Mouse (Mus musculus) kidney, adult 18-20 months (tissue): ENCODE measurements around the gene Mtfp1.

Source experiments
- DNase-seq: peaks from one replicate; pipeline ENCODE4 v3.0.0; 2021

Gene Mtfp1

DNA sequence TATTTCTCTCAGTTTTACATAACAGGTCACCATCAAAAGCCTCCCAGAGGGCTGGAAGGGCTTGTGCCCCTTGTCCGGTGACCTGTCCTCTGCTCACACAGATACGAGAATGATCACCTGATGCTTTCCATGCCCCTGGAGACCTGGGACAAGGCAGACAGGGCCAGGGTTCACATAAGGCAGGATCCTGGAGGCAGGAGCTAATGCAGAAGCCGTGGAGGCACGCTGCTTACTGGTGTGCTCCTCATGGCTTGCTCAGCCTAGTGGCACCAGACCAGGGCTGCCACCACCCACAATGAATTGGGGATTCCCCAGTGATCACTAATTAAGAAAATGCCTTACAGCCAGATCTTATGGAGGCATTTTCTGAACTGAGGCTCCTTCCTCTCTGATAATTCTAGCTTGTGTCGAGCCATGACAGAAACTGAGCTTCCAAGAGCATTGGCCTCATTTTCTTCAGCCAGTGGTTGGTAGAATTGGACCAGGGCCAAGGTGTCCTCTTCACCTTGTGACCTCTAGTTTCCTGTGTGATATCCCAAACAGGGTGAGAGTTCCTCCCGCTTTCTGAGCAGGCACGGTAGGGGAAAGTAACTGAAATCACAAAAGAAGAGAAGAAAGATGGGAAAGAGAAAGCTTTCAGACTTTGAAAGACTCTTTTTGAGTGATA lies 16.8 kb downstream of the Mtfp1 start:
- no peak for DNase-seq

DNA sequence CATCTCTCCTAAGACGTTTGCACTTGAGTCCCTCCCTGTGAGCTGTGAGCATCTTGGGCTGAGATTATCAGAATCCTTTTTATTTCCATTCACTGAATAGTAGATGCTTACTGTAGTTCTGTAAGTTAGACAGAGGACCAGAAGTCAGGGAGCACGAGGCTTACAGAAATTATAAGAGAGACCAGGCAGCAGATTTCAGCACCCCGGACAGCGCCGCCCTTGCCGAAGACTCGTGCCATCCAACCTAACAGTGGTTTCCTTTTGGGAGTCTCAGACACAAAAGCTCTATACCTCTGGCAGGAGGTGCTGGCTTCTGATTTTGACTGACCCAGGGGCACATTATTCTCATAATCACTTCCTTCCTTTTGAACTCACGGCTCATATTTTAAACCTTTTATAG lies 18.6 kb downstream of the Mtfp1 start:
- DNase-seq: peak; percentile 52

DNA sequence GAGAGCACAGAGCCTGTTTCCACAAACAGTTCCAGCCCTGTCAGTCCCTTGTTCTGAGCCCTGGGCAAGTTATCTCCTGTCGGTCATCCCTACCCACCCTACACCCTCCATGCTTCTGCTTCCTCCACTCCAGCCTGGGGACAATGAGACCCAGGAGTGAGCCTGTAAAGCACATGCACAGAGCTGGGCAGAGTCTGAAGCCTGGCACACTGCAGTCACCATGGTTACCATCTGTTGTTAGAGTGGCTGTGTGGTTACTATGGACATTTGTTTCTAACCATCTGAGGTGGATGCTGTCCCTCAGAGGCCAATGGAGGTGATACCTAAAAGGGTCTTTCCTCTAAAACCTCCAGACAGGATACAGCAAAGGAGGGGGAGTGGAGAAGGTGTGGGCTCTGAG lies 25.6 kb downstream of the Mtfp1 start:
- no peak for DNase-seq

- no peak for DNase-seq
These were observed 30.6 kb downstream of the Mtfp1 start, which contains the start of gene Sec14l3 for GRCm38 (mm10) chr11:4064627-4065122. TSS of gene Sec14l3 (plus strand) at chr11:4064841.

GRCm38 (mm10) chr11:4062981-4063380 lies 32.3 kb downstream of the Mtfp1 start:
- DNase-seq: no peak

GRCm38 (mm10) chr11:4062523-4062922 lies 32.7 kb downstream of the Mtfp1 start:
- no peak for DNase-seq

DNA sequence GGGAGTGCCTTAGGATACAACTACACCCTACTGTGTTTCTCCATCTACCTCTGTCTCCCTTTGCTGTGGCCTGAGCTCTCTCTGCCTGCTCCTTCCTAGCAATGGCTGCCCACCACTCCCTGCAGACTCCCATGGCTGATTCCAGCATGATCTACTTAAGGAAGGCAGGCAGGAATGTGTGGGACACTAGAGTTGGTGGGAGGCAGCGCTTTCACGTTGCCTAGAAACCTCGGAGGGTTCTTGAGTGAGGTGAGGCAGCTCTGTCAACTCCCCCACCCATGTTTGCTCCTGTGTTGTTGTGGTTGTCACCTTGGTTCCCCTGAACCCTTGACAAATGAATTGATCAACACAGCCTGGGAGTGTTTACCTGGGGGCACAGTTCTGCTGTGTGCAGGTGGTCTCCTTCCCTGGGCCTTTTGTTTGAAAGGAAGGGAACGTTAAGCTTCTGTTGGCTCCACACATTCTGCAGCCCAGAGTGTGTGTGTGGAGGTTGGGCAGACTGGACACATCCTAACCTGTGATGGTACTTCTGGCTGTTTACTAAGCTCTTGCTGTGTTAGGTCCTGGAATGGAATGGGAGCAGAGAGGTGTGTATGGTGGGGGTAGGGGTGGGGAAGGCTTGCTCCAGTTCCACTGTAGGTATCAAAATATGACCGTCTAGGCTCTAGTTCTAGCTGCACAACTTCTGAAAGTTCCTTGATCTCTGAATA lies 34.2 kb downstream of the Mtfp1 start:
- DNase-seq: no peak

DNA sequence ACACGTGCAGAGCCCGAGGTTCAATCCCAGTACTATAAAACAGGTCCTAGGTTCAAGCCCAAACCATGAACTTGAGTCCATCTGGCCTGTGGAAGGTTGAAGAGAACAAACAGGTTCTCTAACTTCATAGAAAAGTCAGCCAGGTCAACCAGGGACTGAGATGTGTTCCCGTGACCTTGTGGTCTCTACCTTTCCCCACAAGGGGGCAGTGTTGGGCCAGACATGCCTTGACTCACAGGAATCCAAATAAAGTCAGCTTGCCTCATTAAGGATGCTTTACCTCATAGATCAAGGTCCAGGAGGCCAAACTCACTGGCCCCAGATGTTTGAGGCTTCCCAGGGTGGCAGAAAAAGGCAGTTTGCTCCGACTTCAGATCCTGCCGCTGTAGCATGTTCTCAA lies 41.7 kb downstream of the Mtfp1 start:
- peak; percentile 79 for DNase-seq

DNA sequence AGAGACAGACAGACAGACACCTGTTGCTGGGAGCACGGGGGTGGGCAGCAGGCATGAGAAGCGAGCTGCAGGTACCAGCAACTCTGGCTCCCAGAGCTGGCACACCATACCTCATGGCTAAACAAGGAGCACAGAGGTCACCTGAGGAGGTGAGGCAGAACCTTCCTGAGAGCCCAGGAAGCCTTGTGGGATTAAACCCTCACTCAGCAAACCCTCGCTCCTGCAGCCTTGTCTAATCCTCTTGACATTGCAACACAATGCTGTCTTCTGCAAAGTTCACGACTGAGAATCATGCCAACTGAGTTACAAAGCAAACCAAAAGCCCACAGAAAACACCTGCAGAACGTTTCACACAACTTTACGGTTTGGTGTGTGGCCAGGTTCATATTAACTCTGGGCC lies 46.8 kb downstream of the Mtfp1 start:
- no peak for DNase-seq

GRCm38 (mm10) chr11:4047766-4048165 lies 47.5 kb downstream of the Mtfp1 start:
- no peak for DNase-seq

DNA sequence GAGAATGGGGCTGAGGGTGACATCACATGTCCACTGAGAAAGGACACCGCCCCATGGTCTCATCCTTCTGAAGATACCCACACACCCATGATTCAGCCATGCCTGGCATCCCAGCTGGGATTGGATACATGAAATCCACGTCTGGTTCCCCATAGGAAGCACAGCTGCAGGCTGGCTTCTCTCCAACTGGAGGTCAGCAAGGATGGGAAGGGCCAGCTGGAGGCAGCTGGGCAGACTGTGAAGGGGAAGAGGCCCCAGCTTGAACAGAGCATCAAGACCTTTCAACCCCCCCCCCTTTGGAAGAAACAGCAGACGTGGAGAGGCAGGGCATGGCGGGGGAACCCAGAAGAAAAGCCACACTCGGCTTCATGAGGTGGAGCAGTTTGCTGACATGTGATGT lies 48.7 kb downstream of the Mtfp1 start:
- no peak for DNase-seq

GRCm38 (mm10) chr11:4043081-4043480 lies 52.2 kb downstream of the Mtfp1 start:
- DNase-seq: no peak
